Mouse (Mus musculus) stomach, embryonic 14.5 days (tissue): ENCODE measurements around the gene Mrpl52. TPM values are rescaled to one million over a fixed set of nuclear protein-coding genes. Genes with fewer than 3 reads are reported as not detected.

Source experiments
- ATAC-seq: fragments of 200-750 bp; cut with Nextera tagmentation; 2 replicates; pipeline ENCODE4 v1.8.0; 2017; ENCODE audit warnings: low read depth, moderate TSS enrichment; ENCODE audit not compliant: insufficient number of reproducible peaks, insufficient read depth, low FRiP score
- H3K27ac ChIP-seq: fragments of 300-500 bp; sonication (generic); 2 replicates; pipeline ENCODE4 v1.5.1; 2014; ENCODE audit warnings: mild to moderate bottlenecking, low read length, moderate library complexity, mixed read lengths
- H3K27me3 ChIP-seq: fragments of 300-500 bp; sonication (generic); 2 replicates; pipeline ENCODE4 v1.6.1; 2014; ENCODE audit warnings: low read length, control low read depth, mixed read lengths; ENCODE audit not compliant: control insufficient read depth, insufficient read depth
- H3K36me3 ChIP-seq: fragments of 300-500 bp; sonication (generic); 2 replicates; pipeline ENCODE4 v1.6.1; 2014; ENCODE audit warnings: mild to moderate bottlenecking, control low read depth, low read length, moderate library complexity, mixed read lengths; ENCODE audit not compliant: control insufficient read depth, insufficient read depth
- H3K4me1 ChIP-seq: fragments of 300-500 bp; sonication (generic); 2 replicates; pipeline ENCODE4 v1.6.1; 2014; ENCODE audit warnings: low read length, control low read depth, mixed read lengths; ENCODE audit not compliant: control insufficient read depth, insufficient read depth
- H3K4me2 ChIP-seq: fragments of 300-500 bp; sonication (generic); replicated peaks from 2 replicates; pipeline ENCODE4 v1.6.1; 2014; ENCODE audit warnings: low read depth, low read length, control low read depth
- H3K4me3 ChIP-seq: fragments of 300-500 bp; sonication (generic); 2 replicates; pipeline ENCODE4 v1.5.1; 2014; ENCODE audit warnings: low read depth, low read length, control low read depth
- H3K9ac ChIP-seq: fragments of 300-500 bp; sonication (generic); replicated peaks from 2 replicates; pipeline ENCODE4 v1.6.1; 2014; ENCODE audit warnings: low read depth, mild to moderate bottlenecking, control low read depth, low read length, moderate library complexity, mixed read lengths
- H3K9me3 ChIP-seq: fragments of 300-500 bp; sonication (generic); 2 replicates; pipeline ENCODE4 v1.6.1; 2016; ENCODE audit warnings: low read depth, low read length, control low read depth; ENCODE audit not compliant: control insufficient read depth
- WGBS: fragments of 180-500 bp; shearing (Covaris S2); extraction: QIAGEN DNeasy Blood & Tissue Kit; methylation state at CpG from one replicate; pipeline ENCODE4 v1.1.7; 2014; 5-methylcytosine and 5-hydroxymethylcytosine counted together
- polyA plus RNA-seq: library from polyadenylated mRNA; unstranded; fragments of >200 nt; fragmentation: Nextera tagmentation; extraction: Ambion mirVana; gene quantifications from 2 replicates; pipeline ENCODE4 v1.2.1, GENCODE M21; 2014

The Mrpl52 gene
- polyA plus RNA-seq, 1 experiment from 2014 or later, result 312 TPM

DNA sequence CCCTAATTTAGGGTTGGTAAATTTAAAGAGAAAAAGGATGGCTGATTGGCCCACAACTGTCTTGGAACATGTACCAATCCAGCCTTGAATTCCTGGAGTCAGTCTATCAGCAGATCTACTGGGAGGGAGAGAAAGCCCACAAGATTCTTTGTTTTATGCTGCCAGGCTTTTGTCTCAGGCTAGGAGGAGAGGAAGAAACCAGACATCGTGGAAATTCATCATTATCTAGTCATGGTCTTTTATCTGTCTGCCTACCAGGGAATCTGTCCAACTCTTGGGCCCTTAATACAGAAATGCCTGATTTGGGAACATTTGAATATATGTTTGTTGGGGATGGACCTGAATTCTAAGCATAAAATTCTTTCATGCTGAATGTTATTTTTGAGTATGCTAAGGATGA is 1.2 kb upstream of the Mrpl52 start:
- H3K4me2 ChIP-seq, result peak overlapping the region; percentile 74; the same call in 1 of the 2 replicates
- H3K27ac ChIP-seq, result no peak overlapping the region
- H3K9ac ChIP-seq, result no peak overlapping the region
- 85% methylated on average over 1 of the region's 1 CpGs for WGBS
- H3K36me3 ChIP-seq, result peaks cover 6% of the 10 kb centered on the region; the same call in 1 of the 2 replicates
- peak overlapping the region; percentile 94; the same call in 1 of the 2 replicates for H3K4me3 ChIP-seq
- peaks cover 15% of the 10 kb centered on the region; the same call in 1 of the 2 replicates for H3K4me1 ChIP-seq
- no peak for ATAC-seq
- no peaks in the 10 kb centered on the region for H3K27me3 ChIP-seq
- H3K9me3 ChIP-seq, result no peaks in the 10 kb centered on the region

DNA sequence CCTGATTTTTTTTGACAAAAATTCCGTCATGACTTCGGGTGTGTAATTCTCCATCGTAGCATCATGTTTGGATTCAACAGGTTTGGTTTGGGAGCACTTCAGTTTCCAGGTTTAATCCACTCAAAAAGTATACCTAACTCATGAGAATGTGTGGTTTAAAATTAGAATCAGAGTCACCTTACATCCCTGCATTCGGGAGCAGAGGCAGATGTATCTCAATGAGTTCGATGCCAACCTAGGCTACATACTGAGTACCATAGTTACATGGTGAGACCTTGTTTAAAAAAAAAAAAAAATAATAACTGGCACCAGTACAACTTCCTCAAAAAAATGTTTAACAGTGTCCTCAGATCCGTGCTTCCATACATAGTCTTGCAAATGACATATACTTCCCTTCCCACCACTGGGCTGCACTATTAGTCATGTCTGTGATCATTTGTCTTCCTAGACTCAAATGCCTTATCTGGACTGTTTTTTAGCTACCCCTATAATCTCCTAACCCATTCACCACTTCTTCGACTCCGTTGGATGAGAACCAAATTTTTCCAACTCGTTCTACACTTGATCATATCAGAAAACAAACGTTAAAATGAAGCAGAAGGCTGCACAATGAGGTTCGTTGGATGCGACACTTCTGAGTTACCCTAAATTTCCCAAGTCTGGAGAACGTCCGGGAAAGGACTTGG is 563 bp upstream of the Mrpl52 start:
- Histone ChIP-seq H3K4me1 (peaks cover 15% of the 10 kb centered on the region; the same call in 1 of the 2 replicates), H3K9me3 (no peaks in the 10 kb centered on the region), H3K9ac (peak overlapping the region; percentile 77), H3K27me3 (no peaks in the 10 kb centered on the region), H3K27ac (peak overlapping the region; percentile 89), H3K4me3 (peak overlapping the region; percentile 94), H3K36me3 (peaks cover 6% of the 10 kb centered on the region; the same call in 1 of the 2 replicates), H3K4me2 (peak overlapping the region; percentile 74)
- ATAC-seq, result no peak
- WGBS, result 33% methylated on average over 14 of the region's 14 CpGs

DNA sequence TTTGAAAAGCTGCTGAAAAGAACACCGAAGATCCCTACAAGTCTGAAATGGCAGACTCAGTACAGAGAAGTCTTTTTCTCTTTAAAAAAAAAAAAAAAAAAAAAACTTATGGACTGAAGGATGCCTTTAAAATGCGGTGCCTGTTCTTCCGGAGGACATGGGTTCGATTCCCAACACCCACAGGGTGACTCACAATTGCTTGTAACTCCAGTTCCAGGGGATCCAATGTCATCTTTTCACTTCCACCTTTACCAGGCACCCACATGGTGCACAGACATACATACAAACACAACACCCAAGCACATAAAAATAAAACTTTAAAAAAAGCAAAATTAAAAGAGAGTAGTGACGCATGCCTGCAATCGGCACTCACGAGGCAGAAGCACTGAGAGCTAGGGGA is 987 bp downstream of the Mrpl52 start:
- WGBS, result 93% methylated on average over 7 of the region's 7 CpGs
- peak overlapping the region; percentile 94 for H3K4me3 ChIP-seq
- no peaks in the 10 kb centered on the region for H3K27me3 ChIP-seq
- H3K9ac ChIP-seq, result no peak overlapping the region
- H3K4me1 ChIP-seq, result peaks cover 15% of the 10 kb centered on the region; the same call in 1 of the 2 replicates
- H3K27ac ChIP-seq, result no peak overlapping the region
- H3K4me2 ChIP-seq, result peak overlapping the region; percentile 74
- peaks cover 6% of the 10 kb centered on the region; the same call in 1 of the 2 replicates for H3K36me3 ChIP-seq
- no peak for ATAC-seq
- H3K9me3 ChIP-seq, result no peaks in the 10 kb centered on the region

DNA sequence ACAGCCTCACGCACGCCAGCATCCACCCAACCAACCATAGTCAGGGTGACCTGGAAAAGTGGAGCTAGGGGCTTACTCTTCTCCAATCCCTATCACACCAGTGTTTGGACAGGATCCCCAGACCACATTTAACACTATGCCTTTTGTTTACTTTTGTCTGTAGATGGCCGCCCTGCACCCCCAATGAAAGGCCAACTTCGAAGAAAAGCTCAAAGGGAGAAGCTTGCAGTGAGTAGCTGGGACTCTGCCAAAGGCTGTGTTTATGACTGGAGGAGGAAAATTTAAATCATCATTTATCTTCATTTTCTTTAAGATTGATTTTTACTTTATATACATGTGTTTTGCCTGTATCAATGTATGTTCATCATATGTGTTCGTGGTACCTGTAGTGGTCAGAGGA is 1.7 kb downstream of the Mrpl52 start:
- Histone ChIP-seq H3K27me3 (no peaks in the 10 kb centered on the region), H3K4me3 (no peak overlapping the region), H3K27ac (no peak overlapping the region), H3K9me3 (no peaks in the 10 kb centered on the region), H3K36me3 (peaks cover 6% of the 10 kb centered on the region; the same call in 1 of the 2 replicates), H3K9ac (no peak overlapping the region), H3K4me1 (peaks cover 19% of the 10 kb centered on the region; the same call in 1 of the 2 replicates), H3K4me2 (no peak overlapping the region; the same call in 1 of the 2 replicates)
- WGBS, result 75% methylated on average over 5 of the region's 5 CpGs
- no peak for ATAC-seq

DNA sequence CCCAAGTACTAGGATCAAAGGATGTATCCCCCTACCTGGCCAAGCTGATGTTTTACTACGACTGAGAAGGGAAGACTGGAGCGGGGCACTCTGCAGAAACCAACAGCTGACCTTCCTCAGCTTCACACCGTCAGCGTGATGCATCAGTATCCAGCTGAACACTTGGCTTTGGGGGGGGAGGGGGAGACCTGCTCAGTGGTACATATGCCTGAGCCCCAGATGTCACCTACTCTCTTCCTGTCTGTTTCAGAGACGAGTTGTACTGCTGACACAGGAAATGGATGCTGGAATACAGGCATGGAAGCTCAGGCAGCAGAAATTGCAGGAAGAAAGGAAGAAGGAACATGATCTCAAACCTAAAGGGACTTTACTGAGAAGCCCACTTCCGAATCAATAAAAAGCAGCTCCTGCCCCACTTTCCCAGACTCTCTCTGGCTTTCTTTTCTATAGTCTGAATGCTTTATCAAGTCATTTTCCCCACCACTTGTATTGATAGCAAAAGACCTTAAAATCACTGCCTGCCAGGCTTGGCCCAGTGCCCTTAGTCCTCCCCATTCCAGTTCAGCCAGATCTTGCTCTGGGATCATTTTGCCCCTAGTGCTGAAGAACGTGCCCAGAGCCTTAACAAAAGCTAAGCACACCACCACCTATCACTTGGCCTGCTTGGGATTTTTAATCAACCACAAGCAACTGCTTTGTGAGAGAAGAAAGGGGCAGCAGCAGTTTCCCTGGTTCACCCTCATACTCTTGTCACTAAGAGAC is 2.8 kb downstream of the Mrpl52 start:
- Histone ChIP-seq H3K9ac (no peak overlapping the region), H3K4me3 (no peak overlapping the region), H3K36me3 (peaks cover 6% of the 10 kb centered on the region; the same call in 1 of the 2 replicates), H3K27ac (peak overlapping the region; percentile 45; the same call in 1 of the 2 replicates), H3K9me3 (no peaks in the 10 kb centered on the region), H3K4me2 (peak overlapping the region; percentile 85; the same call in 1 of the 2 replicates), H3K4me1 (peaks cover 27% of the 10 kb centered on the region), H3K27me3 (no peaks in the 10 kb centered on the region)
- ATAC-seq, result no peak
- 44% methylated on average over 7 of the region's 7 CpGs for WGBS

DNA sequence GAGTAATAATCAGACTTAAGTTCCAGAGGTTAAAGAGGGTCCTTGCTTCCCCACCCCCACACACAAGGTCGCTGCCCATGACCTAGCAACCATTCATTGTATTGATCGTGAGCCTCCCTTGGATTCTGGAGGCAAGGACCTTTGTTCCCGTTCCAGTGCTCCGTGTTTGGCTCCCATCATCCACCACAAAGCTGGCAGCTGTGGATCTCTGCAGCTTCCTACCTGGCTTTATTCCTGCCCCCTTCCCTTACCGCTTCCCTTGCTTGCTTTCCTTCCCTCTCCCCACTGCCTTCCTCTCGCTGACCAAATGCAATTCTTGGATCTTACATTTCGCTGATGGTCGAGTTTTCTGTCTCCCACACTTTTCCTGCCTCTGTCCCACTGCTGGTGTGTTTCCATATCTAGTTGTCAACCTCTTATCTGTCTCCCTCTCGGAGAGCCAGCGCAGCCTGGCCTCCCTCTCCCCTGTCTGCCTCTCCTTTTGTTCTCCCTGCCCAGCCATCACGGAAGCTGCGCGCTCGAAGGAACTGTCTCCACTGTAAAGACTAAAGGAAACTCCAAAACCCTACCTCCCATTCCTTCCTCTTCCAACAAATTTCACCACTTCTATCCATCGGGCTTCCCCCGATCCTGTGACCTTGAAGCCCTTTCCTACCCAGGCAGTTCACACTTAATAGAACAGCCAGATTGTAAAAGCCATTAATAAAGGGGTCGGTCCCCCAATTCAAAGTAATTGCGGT is 3.9 kb downstream of the Mrpl52 start:
- Histone ChIP-seq H3K4me3 (peak overlapping the region; percentile 91), H3K27ac (peak overlapping the region; percentile 99), H3K4me2 (peak overlapping the region; percentile 85), H3K27me3 (no peaks in the 10 kb centered on the region), H3K9ac (peak overlapping the region; percentile 96), H3K36me3 (peaks cover 9% of the 10 kb centered on the region), H3K9me3 (no peaks in the 10 kb centered on the region), H3K4me1 (peaks cover 30% of the 10 kb centered on the region)
- no peak for ATAC-seq
- 7% methylated on average over 18 of the region's 18 CpGs for WGBS

DNA sequence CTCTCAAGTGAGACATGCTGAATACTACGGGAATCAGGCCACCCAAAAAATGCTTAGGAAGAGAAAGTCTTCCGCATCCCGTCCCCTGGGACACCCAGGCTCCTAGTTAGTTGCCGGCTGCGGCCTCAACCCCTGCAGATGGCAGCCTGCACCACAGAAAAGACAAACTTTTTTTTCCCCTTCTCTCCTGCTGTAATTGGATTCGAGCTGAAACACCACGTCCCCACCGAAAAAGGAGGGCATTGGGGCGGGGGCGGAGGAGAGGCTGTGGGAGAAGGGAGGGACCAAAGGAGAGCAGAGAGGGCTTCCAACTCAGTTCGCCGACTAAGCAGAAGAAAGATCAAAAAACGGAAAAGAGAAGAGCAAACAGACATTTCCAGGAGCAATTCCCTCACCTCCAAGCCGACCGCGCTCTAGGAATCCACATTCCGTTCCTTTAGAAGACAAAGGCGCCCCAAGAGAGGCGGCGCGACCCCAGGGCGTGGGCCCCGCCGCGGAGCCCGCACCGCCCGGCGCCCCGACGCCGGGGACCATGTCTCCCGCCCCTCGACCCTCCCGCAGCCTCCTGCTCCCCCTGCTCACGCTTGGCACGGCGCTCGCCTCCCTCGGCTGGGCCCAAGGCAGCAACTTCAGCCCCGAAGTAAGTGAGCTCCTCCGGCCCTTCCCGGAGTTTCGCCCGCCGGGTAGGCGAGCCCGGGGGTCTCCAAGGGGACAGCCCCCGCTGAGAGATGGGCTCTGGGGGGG is 4.8 kb downstream of the Mrpl52 start, which contains the start of gene Mmp14:
Gene Mmp14 (plus strand): TSS at position 279 of the 744 bp plus-strand sequence.
- peaks cover 30% of the 10 kb centered on the region for H3K4me1 ChIP-seq
- peak within 1 kb of the TSS; percentile 99 for H3K27ac ChIP-seq
- ATAC-seq, result peak; percentile 21; the same call in 1 of the 2 replicates
- H3K27me3 ChIP-seq, result no peaks in the 10 kb centered on the region
- peaks cover 18% of the 10 kb centered on the region for H3K36me3 ChIP-seq
- WGBS, result under 1% methylated on average over 47 of the region's 49 CpGs
- H3K9ac ChIP-seq, result peak within 1 kb of the TSS; percentile 96
- peak within 1 kb of the TSS; percentile 91 for H3K4me3 ChIP-seq
- no peaks in the 10 kb centered on the region for H3K9me3 ChIP-seq
- peak within 1 kb of the TSS; percentile 85 for H3K4me2 ChIP-seq
